Mouse (Mus musculus): ENCODE results near the gene Epha10.

Epha10 gene

DNA sequence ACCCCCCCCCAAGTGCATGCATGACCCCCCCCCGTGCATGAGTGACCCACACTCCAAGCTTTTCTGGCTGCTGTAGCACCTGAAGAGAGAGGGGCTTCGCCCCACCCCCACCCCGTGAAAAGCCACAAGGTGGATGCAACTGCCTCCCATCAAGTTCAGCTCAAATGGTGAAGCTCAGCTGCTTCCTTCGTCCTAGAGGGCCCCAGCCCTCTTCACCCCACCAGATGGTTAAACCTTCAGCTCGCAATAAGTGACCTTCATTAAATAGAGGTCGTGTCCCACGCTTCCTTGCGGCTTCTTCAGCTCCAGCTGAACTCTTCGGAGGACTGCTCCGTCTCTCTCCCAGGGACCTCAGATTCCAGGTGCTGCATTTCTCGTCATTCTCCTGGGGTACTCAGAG is at the start of gene Epha10:
Gene Epha10 (plus strand): TSS at position 301 of the 400 bp plus-strand sequence.
- no peak for DNase-seq

DNA sequence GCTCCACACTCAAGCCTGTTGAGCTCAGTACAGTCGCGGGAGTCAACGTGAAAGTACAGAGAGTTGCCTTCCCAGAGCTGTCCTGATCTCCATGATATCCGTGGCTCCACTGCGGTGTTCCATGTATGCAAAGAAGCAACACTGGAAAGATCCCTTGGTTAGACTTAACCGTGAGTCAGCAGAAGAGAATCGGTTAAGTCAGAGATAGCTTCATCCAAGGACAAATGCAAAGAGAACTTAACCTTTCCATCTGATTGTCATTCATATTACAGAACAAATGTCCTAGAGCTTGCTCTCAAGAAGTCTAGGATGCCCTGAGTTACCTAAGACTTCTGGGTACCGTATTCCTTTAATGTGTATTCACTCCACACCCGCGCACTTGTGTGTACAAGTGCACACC is 47.9 kb upstream of the Epha10 start:
- no peak for DNase-seq

DNA sequence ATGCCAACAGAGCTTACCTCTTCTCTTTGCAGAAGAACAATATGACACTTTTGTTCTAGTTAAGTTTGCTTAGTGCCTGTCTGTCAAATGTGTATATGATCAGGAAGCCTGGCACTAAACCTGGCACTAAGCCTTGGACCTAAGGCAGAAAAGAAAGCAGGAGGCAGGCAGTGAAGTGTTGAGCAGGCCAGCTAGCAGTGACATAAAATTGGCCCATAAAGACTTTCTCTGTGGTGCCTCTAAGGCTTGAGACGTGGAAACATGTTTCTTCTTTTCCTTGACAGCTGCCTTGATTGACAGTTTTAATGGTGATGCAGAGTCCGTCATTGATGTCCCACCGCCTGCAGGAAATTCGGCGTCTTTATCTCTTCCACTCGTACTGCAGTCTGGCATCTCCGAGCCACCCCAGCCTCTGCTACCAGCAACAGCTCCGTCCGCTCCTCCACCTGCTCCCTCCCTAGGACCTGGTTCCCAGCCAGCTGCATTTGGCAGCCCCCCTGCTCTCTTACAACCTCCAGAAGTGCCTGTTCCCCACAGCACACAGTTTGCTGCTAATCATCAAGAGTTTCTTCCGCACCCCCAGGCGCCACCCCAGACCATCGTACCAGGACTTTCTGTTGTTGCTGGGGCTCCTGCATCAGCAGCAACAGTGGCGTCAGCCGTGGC is 42.5 kb upstream of the Epha10 start:
- no peak for DNase-seq

DNA sequence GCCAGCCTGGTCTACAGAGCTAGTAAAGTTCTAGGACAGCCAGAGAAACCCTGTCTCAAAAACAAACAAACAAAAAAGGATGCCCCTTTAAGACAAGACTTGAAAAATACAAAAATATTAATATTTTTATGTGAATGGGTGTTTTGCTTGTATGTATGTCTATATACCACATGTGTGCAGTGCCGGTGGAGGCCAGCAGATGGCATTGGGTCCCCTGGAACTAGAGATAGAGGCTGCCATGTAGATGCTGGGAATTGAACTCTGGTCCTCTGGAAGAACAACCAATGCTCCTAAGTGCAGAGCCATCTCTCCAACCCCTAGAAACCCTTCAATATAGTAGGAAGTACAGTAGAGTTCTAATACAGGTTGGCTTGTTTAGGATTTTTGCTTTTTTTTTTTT is 39.7 kb upstream of the Epha10 start:
- DNase-seq = no peak

DNA sequence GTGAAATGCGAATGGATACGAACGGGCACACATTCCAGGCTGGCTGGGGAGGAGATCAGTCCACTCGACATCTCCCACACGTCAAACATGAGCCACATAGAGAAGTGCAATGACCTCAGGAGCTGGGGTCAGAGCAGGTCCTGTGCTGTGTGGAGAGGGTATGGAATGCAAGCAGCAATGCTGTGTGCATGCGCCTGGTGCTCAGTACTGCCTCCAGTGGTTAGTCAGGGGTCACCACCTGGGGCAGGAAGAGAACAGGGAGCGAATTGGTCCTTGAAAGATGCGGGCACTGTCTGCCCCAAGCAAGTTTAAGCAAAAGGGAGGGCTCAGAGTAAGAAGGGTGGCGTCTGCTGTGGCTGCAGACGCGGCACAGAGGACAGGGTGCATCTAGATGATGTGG is 37.2 kb upstream of the Epha10 start:
- DNase-seq = no peak

DNA sequence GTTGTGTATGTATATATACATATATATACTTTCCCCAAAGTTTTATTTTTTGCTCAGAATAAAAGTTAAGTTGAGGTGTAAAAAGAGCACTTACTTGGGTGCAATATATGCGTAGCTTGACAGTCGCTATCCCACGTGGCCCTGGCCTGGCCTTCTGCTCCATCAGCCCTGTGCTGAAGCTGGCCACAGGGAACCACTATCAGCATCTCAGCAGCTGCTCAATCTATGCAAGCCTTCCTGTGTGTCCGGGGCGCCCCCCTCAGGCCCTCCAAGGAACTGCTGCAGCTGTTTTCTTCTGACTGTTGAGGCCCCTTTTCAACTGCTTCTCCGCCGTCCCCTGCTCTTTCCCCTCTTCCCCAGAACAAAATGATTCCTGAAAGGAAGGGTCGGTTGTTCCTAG is 33.1 kb upstream of the Epha10 start:
- DNase-seq = peak; percentile 86

DNA sequence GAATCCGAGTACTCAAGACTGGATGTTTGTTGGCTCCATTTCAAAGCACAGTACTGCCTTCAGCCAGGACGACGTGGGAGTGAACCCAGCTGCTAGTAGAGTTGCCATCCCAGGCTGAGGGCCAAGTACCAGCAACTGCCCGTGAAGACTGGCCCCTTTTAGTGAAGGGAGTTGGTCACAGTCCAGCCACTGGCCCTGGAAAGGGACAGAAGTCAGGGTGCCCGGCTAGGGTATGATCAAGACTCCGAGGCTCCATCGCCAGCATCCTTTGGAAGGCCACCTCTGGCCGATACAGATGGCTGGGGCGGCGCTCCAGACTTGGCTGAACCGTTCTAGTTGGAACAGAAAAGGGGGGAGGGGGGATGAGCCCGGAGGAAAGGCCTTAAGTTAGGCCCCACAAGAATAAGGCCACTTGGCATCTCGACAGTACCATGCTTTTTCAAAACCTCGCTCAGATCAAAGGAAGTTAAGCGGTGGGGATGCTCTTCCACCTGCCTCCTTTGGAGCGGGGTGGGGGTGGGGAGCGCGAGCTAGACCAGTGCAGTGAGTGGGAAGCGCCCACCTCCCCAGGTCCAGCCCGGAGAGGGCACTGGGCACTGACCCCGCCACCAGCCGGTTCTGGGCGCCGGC is 31.0 kb upstream of the Epha10 start:
- DNase-seq = peak; percentile 57

DNA sequence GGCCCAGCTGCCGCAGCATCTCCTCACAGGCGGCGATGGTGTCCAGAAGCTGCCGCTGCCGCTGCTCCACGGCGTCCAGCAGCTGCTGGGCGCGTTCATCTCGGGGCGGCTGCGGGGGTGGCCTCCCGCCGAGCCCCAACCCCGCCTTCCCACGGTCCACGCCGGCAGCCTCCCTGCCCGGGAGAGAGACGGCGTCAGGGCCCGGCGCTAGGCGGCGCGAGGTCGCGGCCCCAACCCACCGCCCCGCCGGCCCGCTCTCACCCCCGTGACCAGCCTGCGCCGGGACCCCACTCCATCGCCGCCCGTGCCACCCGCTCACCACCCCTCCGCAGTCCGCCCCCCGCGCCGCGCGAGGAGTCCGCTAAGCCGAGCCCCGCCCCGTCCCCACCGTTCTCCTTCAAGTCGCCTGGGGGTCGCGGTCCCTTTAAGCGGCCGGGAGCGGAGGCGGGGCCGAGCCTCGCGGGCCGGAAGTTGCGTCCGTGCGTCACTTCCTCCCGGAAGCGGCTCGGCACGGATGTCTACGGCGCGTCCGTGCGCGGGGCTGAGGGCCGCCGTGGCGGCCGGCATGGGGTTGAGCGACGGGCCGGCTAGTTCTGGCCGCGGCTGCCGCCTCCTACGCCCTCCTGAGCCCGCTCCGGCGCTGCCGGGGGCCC is 30.3 kb upstream of the Epha10 start, which contains the start of gene Yrdc:
Gene Yrdc (plus strand): TSS at position 419 of the 653 bp plus-strand sequence.
- peak; percentile 93 for DNase-seq

DNA sequence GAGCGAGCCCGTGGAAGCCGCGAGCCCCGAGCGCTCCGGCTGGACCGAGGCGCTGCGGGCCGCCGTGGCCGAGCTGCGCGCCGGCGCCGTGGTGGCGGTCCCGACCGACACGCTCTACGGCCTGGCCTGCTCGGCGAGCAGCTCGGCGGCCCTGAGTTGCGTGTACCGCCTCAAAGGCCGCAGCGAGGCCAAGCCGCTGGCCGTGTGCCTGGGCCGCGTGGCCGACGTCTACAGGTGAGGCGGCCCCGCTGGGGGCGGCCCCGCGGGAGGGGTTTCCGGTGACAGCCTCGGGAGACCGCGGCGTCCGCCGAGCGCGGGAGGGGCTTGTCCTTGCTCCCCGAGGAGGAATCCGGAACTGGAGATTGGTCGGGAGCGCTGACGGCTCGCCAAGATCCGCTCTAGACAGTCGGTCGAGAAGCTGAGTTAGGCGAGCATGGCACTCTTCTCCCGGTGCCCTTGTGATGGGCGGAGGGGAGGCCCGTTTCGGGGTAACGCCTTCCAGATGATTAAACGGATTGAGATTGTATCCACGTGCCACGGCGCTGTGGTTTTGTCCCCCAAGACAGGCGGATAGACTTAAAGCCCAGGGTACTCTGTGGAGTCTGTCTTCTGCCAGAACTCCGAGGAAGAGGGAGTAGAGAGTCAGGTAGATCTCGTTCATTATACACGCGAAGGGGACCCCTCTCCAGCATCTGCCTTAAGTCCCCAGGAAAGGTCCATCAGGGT is 29.6 kb upstream of the Epha10 start, which contains the start of gene 1110065P20Rik:
Gene 1110065P20Rik (minus strand): TSS at position 264 of the 726 bp plus-strand sequence.
- DNase-seq = peak; percentile 64

DNA sequence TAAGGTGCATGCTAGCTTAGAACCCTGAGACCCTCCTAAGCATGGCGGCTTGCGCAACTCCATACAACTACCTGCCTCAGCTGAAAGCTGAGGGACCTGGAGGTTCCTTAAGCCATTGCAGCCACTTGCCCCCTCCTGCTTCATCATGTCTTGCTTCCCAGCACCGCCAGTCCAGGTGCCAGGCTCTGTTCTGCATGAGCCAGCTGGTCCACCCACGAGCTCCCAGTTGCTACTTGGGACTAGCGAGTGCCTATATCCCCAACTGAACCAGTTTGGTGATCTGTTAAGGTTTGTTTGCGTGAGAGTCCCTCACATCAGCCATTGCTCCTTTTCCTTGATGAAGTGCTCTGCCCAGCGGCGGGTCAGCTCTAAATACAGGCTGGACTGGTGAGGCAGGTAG is 24.4 kb upstream of the Epha10 start:
- DNase-seq = no peak

DNA sequence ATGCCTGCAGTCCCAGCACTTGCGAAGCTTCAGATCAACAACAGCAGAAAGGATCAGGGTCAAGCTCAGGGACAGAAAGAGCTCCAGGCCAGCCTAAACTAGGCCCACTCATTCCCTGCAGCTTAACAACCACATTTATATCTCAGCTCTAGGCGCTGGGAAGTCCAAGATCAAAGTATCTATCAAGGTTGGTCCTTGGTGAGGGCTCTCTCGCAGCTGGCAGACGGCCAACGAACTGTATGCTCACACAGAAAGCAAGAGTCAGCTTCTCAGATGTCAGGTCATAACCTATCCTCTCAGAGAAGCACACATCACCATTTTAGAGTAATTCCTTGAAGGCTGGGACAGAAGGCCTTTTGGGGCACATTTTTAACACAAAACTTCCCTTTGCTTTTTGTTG is 22.3 kb upstream of the Epha10 start:
- DNase-seq = no peak

DNA sequence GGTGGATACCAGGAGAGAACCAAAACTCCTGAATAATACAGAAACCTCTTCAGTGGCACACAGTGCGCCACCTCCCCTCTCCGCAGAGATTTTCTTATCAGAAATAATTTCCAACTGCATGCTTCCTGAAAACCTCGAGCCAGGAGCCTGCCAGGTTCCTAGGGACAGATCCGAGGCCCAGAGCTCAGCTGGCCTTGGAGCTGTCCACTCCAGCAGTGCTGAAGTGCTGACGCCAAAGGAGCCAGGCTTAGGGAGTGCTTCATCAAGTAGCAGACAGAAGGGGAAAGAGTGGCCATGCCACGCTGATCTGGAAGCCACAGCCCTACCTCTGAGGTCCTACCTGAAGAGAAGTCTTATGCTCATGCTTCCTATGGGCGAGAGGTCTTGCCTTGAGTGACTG is 20.3 kb upstream of the Epha10 start:
- DNase-seq = no peak

DNA sequence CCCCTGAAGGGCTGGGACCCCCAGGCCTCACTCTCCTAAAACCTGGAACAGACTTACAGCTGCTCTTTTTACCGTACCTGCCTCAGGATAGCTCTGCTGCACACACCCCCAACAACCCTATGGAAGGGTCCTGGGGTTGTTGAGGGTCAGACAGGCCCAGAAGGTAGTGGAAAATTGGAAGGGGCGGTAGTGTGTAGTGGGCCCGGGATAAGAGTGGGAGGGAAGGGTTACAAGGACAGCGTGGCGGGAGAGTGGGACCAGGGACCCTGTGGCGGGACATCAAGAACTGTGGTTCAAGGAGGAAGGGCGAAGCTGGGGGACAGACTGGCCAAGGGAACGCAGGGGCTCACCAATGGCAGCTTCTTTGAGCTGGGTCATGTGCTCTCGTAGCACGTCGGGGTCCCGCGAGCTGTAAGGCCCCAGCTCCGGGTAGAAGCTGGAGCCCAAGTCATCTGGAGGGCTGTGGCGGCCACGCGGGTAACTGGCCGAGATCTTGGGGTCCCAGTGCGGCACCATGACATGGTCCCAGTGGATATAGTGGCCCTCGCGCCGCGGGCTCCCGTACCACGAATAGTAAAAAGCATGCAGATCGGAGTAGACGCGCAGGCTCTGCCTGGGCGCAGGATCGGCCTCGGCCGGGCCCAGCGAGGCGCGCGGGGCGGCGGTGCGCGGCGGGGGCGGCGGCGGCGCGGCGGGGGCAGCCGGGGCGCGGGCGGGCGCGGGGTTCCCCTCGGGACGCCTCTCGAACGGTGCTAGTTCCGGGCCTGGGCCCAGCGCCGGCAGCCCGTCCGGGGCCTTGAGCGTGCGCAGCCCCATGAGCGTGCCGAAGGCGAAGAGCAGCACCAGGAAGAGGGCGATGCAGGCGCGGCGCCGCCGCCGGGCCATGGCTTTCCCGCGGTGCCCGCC is 19.2 kb upstream of the Epha10 start, which contains the start of gene Maneal:
Gene Maneal (minus strand): TSS at position 889 of the 906 bp plus-strand sequence.
- no peak for DNase-seq

DNA sequence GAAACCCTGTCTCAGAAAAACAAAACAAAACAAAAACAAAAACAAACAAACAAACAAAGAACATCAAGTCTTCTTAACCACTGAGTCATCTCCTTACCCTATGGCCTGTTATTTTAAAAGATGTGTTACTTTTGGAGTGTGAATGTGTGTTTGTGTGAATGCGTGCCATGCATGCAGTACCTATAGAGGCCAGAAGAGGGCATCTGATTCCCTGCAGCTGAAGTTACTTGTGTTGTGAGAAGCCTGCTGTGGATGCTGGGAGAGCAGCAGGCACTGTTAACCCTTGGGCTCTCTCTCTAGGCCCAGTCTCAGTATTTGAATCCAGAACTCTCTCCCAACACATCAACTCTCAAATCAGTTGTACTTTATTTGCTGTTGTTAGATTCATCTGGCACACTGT is 8.0 kb upstream of the Epha10 start:
- no peak for DNase-seq

DNA sequence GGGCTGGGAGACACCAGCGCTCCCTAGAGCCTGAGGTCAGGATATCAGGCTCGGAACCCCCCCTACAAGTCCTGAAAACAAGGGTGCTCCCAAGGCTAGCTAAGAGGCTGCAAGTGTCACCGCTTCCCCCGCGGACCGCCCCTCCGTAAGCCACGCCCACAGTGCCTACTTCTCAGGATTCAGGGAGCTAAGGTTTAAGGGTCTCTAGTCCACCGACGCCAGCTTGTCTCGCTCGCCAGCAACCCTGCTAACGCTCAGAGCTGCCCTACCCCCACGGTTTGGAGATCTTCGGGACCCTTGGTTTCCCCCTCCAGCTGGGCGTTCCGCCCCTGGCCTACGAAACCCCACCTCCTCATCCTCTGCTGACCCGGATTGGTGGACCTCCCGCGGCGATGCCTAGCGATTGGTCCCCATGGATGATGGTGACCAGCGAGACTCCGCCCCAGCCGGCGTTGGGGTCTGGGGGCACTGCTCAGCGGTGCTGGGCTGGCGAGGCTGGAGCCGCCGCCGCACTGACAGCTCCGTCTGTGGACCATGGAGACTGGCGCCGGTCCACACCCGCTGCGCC is 726 bp downstream of the Epha10 start:
- DNase-seq = peak; percentile 46

DNA sequence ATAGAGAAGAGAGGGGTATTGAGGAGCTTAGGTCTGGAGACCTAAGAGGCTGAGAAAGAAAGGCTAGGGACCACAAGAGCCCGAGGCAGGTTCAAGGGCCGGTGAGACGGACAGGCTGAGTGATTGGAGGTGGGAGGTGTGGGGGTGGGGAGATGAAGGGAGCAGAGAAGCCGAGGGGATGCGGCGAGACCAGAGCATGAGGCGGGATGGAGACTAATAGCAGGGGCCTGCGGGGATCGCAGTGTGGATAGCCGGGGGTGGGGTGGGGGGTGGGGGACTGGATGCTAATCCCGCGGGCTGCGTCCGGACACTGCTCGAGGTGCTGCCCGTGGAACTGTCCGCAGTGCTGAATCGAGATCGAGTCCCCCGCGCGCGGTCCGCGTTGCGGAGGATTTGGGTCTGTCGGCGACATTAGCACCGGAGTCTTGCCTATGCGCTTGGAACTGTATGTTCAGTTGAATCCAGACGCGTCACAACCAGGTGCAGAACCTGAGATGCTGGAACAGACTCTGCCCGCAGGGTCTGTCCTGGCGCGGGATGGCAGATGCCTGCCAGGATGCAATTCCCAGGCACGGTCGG is 1.5 kb downstream of the Epha10 start:
- DNase-seq = no peak

DNA sequence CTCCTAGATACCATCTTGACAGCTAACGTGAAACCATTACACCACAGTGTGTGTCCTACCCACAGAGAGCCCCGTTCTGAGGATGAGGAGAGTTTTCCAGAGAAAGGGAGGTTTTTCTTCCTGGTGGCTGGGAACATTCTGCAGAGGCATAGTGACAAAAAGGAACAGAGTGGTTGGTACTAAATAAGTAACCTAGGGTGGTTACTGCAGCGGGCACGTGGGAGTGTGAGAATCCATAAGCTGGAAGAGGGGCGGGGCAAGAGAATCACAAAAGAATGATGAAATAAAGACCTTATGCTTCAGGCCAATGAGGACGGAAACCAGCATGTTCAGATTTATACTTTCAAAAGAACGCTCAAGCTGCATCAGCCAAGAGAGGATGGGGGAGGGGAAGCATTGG is 8.0 kb downstream of the Epha10 start:
- DNase-seq = no peak

DNA sequence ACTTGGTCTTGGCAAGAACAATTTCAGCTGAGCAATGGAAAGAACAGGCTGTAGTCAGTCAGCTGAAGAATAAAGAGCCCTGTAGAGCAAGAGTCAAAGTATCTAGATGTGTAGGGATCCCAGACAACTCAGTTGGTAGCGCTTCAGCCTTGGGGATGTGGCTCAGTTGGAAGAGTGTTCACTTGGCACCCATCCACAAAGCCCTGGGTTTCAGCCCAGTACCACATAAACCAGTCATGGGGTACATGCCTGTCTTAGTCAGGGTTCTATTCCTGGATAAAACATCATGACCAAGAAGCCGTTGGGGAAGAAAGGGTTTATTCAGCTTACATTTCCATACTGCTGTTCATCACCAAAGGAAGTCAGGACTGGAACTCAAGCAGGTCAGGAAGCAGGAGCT is 9.2 kb downstream of the Epha10 start:
- DNase-seq = no peak

DNA sequence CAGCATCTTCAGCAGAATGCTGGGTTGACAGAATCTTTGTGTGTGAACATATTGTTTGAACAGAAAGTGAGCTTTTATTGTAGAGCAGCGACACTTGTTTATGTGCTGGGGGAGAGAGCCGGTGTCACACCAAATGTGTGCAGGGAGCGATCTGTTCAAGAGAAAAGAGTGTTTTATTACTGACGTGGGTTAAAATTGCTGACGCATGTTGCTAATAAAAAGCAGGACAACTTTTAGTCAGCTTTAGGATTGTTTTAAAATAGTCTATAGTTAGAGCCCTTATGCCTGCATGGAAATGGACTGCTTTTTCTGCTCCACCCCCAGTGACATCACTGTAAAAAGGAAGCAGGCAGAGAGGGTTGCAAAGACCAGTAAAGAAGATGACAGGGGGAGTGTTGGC is 10.1 kb downstream of the Epha10 start:
- no peak for DNase-seq

DNA sequence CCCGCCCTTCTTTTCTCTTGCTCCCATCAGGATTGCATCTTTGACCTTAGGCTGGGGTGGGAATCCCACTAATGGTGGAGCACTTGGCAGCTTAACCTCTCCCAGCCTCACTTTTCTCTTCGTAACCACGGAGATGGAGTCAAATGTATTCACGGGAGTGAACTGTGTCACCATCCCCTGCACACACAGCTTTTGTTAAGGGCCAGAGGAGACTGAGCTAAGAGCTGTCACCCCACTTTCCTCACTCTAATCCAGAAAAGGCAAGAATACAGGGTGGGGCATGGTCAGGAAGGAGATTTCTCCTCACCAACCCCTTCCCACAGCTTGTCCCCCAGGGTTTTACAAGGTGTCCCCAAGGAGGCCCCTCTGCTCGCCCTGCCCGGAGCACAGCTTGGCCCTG is 13.1 kb downstream of the Epha10 start:
- DNase-seq = peak; percentile 17
